ENCODE assay signal across 23 mouse cellular contexts in the genomic region with DNA sequence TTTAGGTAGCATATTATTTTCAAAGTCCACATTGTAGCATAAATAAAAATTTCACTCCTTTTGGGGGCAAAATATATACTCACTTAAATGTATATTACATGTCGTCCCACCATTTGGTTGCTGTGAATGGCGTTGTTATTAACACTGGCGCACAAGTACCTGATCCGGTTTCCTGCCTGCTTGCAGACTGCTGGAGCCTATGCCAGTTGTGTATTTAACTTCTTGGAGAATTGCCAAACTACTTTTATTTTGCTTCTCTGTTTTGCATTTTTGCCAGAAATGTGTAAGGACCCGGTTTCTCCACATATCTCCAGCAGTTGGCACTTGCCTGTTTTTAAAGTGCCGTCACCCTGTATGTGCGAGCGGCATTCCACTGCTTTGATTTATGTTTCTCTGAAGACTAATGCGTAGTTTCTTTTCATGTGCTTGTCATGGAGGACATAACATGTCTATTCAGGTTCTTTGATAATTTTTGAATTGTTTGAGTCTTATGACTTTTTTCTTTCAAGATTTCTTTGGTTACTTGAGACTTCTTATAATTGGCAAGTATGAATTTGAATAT. TPM values are rescaled to one million over a fixed set of nuclear protein-coding genes. Genes with fewer than 3 reads are reported as not detected.
A peak's percentile ranks its signal among the peaks of the same experiment; 100 is the strongest.
DNase-seq lines count a peak whose midpoint lies in the region; ATAC-seq and TF ChIP-seq lines count a peak whose summit lies in the region.
"Had no signal": no experiment of that assay in that cellular context is flagged by ENCODE, and none has a peak within 500 bp of the region (broad histone marks: within the 10 kb centered on the region; RNA-seq: fewer than 3 reads in every experiment).

No protein-coding gene starts in this region.

- no peak for ATAC-seq in kidney, embryonic 14.5 days (ENCODE audit: low FRiP score, low TSS enrichment)
- peak; percentile 80 for ATAC-seq in lung, postnatal 0 days
- ATAC-seq in heart, embryonic 11.5 days (replicated peaks; ENCODE audit: insufficient number of reproducible peaks, low FRiP score, low TSS enrichment): no peak
- ATAC-seq: intestine, embryonic 15.5 days; midbrain, embryonic 13.5 days had no signal

- no peak overlapping the region for H3K27ac ChIP-seq in kidney, embryonic 14.5 days (ENCODE audit: low read depth, low read length)
- no peak overlapping the region for H3K27ac ChIP-seq in lung, postnatal 0 days (ENCODE audit: low read length)
- H3K27ac ChIP-seq in heart, embryonic 11.5 days (ENCODE audit: low read depth, low read length): no peak overlapping the region
- H3K27ac ChIP-seq: embryonic facial prominence, embryonic 15.5 days; hindbrain, embryonic 13.5 days; intestine, embryonic 15.5 days; layer of hippocampus, adult 2 months; liver, embryonic 13.5 days; midbrain, embryonic 13.5 days; neural tube, embryonic 15.5 days had no signal

- TF ChIP-seq CTCF in lung, postnatal 0 days (IDR thresholded peaks at IDR 0.05): no peak

- 64% methylated on average over 9 of the region's 9 CpGs for WGBS in kidney, embryonic 14.5 days
- WGBS in lung, postnatal 0 days: 20% methylated on average over 9 of the region's 9 CpGs
- 75% methylated on average over 9 of the region's 9 CpGs for WGBS in heart, embryonic 11.5 days (ENCODE audit: insufficient replicate concordance)

- TF ChIP-seq EP300 in lung, postnatal 0 days (IDR thresholded peaks at IDR 0.05): no peak; the same call in 1 of the 2 replicates

- H3K9ac ChIP-seq in kidney, embryonic 14.5 days (ENCODE audit: low read depth, low read length): no peak overlapping the region
- H3K9ac ChIP-seq in lung, postnatal 0 days (replicated peaks; ENCODE audit: low read depth): no peak overlapping the region
- H3K9ac ChIP-seq in heart, embryonic 11.5 days (ENCODE audit: low read depth, low read length): no peak overlapping the region
- H3K9ac ChIP-seq: embryonic facial prominence, embryonic 15.5 days; heart, embryonic 12.5 days; hindbrain, embryonic 13.5 days; intestine, embryonic 15.5 days; liver, embryonic 13.5 days; midbrain, embryonic 13.5 days; neural tube, embryonic 15.5 days had no signal

- H3K27me3 ChIP-seq in kidney, embryonic 14.5 days (ENCODE audit: control insufficient read depth, insufficient read depth, low read length): no peaks in the 10 kb centered on the region
- no peaks in the 10 kb centered on the region for H3K27me3 ChIP-seq in lung, postnatal 0 days (replicated peaks; ENCODE audit: insufficient read depth, low read length)
- no peaks in the 10 kb centered on the region for H3K27me3 ChIP-seq in heart, embryonic 11.5 days (ENCODE audit: control insufficient read depth, insufficient read depth, low read length)
- H3K27me3 ChIP-seq: CH12.LX; embryonic facial prominence, embryonic 15.5 days; hindbrain, embryonic 13.5 days; intestine, embryonic 15.5 days; liver, embryonic 13.5 days; midbrain, embryonic 13.5 days; neural tube, embryonic 15.5 days had no signal

- H3K36me3 ChIP-seq in kidney, embryonic 14.5 days (ENCODE audit: control insufficient read depth, insufficient read depth, low read length): no peaks in the 10 kb centered on the region
- no peaks in the 10 kb centered on the region for H3K36me3 ChIP-seq in lung, postnatal 0 days (ENCODE audit: insufficient read depth, low read length)
- H3K36me3 ChIP-seq in heart, embryonic 11.5 days (ENCODE audit: control insufficient read depth, insufficient read depth, low read length): no peaks in the 10 kb centered on the region
- H3K36me3 ChIP-seq: embryonic facial prominence, embryonic 15.5 days; heart, embryonic 12.5 days; hindbrain, embryonic 13.5 days; intestine, embryonic 15.5 days; liver, embryonic 13.5 days; midbrain, embryonic 13.5 days; neural tube, embryonic 15.5 days had no signal

- peak; percentile 7 for DNase-seq in adrenal gland, postnatal 14 days
- DNase-seq in adrenal gland, postnatal 25 days: no peak
- peak; percentile 6 for DNase-seq in kidney, postnatal 14 days
- DNase-seq in 3T3-L1 (ENCODE audit: low read depth, low spot score): peak; percentile 16
- peak; percentile 89 for DNase-seq in lung, postnatal 0 days (ENCODE audit: low spot score)
- no peak for DNase-seq in left cerebral cortex, adult 9 months (ENCODE audit: low spot score in 2 of 2)
- DNase-seq: cerebellum, adult 9-10 months; heart, postnatal 14 days; kidney, postnatal 10 days; left cerebral cortex, postnatal 4 days; liver, embryonic 13.5 days; right cerebral cortex, postnatal 14 days; thymus, adult 2 months had no signal

- H3K9me3 ChIP-seq in kidney, embryonic 14.5 days (ENCODE audit: control insufficient read depth, low read length): no peaks in the 10 kb centered on the region
- H3K9me3 ChIP-seq in lung, postnatal 0 days (ENCODE audit: low read length): no peaks in the 10 kb centered on the region
- H3K9me3 ChIP-seq in heart, embryonic 11.5 days (replicated peaks; ENCODE audit: control insufficient read depth, low read length): no peaks in the 10 kb centered on the region
- H3K9me3 ChIP-seq: embryonic facial prominence, embryonic 15.5 days; heart, embryonic 12.5 days; hindbrain, embryonic 13.5 days; intestine, embryonic 15.5 days; liver, embryonic 13.5 days; midbrain, embryonic 13.5 days; neural tube, embryonic 15.5 days had no signal

- no peak overlapping the region for H3K4me2 ChIP-seq in kidney, embryonic 14.5 days (replicated peaks; ENCODE audit: low read depth, low read length)
- H3K4me2 ChIP-seq in lung, postnatal 0 days (replicated peaks; ENCODE audit: low read depth, low read length): no peak overlapping the region
- no peak overlapping the region for H3K4me2 ChIP-seq in heart, embryonic 11.5 days
- H3K4me2 ChIP-seq: embryonic facial prominence, embryonic 15.5 days; heart, embryonic 12.5 days; hindbrain, embryonic 13.5 days; intestine, embryonic 15.5 days; liver, embryonic 13.5 days; midbrain, embryonic 13.5 days; neural tube, embryonic 15.5 days had no signal

- no peak overlapping the region for H3K4me3 ChIP-seq in kidney, embryonic 14.5 days (ENCODE audit: low read length)
- H3K4me3 ChIP-seq in lung, postnatal 0 days (ENCODE audit: low read depth, low read length): no peak overlapping the region
- H3K4me3 ChIP-seq in heart, embryonic 11.5 days (ENCODE audit: low read depth, low read length): no peak overlapping the region
- H3K4me3 ChIP-seq: embryonic facial prominence, embryonic 15.5 days; heart, embryonic 12.5 days; hindbrain, embryonic 13.5 days; intestine, embryonic 15.5 days; layer of hippocampus, adult 2 months; liver, embryonic 13.5 days; midbrain, embryonic 13.5 days; neural tube, embryonic 15.5 days had no signal

- no peaks in the 10 kb centered on the region for H3K4me1 ChIP-seq in kidney, embryonic 14.5 days (ENCODE audit: control insufficient read depth, insufficient read depth, low read length)
- H3K4me1 ChIP-seq in lung, postnatal 0 days (ENCODE audit: insufficient read depth, low read depth, low read length): no peaks in the 10 kb centered on the region
- H3K4me1 ChIP-seq in heart, embryonic 11.5 days (ENCODE audit: control insufficient read depth, insufficient read depth, low read length): no peaks in the 10 kb centered on the region
- H3K4me1 ChIP-seq: heart, embryonic 12.5 days; hindbrain, embryonic 13.5 days; intestine, embryonic 15.5 days; liver, embryonic 13.5 days; midbrain, embryonic 13.5 days; neural tube, embryonic 15.5 days had no signal

RNA-seq across cellular contexts. Expression of a gene that starts 6.1 kb away (rescaled TPM):
- total RNA-seq in adrenal gland, postnatal 14 days (2021): 17.2 and 19.5 TPM in 2 replicates
- 17.3 and 22.7 TPM in 2 replicates for total RNA-seq in adrenal gland, postnatal 25 days (2021)
- polyA plus RNA-seq in kidney, embryonic 14.5 days (2014; fragmentation: Nextera tagmentation; extraction: Ambion mirVana): 15.9 and 25.3 TPM in 2 replicates
- polyA plus RNA-seq in lung, postnatal 0 days (2015; fragmentation: Nextera tagmentation; extraction: Ambion mirVana): 15.7 and 16.1 TPM in 2 replicates
- polyA plus RNA-seq in heart, embryonic 11.5 days (2014; fragmentation: Nextera tagmentation; extraction: Ambion mirVana): 16.3 and 20.8 TPM in 2 replicates

Comparison
In these comparisons a context has a peak if more than half of its experiments do, and no peak if none do; other contexts are left out.
1. DNase-seq: peak in adrenal gland, postnatal 14 days (single experiment), kidney, postnatal 14 days (single experiment), 3T3-L1 (single experiment) and lung, postnatal 0 days (single experiment); none in adrenal gland, postnatal 25 days (single experiment) and left cerebral cortex, adult 9 months (0 of 2).